Mouse (Mus musculus) liver, embryonic 11.5 days (tissue): ENCODE measurements around the gene Ccdc88b. TPM values are rescaled to one million over a fixed set of nuclear protein-coding genes. Genes with fewer than 3 reads are reported as not detected.

Experiments used
- ATAC-seq: fragments of 200-750 bp; cut with Nextera tagmentation; replicated peaks from 2 replicates; pipeline ENCODE4 v1.8.0; 2017; ENCODE audit warnings: moderate number of reproducible peaks, mild to moderate bottlenecking, moderate TSS enrichment, moderate library complexity; ENCODE audit not compliant: low FRiP score
- DNase-seq: peaks from one replicate; pipeline ENCODE4 v3.0.0-alpha.2; 2017; ENCODE audit warnings: low spot score
- H3K27ac ChIP-seq: fragments of 300-500 bp; sonication (generic); 2 replicates; pipeline ENCODE4 v1.5.1; 2014; ENCODE audit warnings: mild to moderate bottlenecking, low read depth, low read length, control low read depth
- H3K27me3 ChIP-seq: fragments of 300-500 bp; sonication (generic); replicated peaks from 2 replicates; pipeline ENCODE4 v1.6.1; 2014; ENCODE audit warnings: low read length, mixed read lengths; ENCODE audit not compliant: control insufficient read depth, insufficient read depth
- H3K36me3 ChIP-seq: fragments of 300-500 bp; sonication (generic); 2 replicates; pipeline ENCODE4 v1.6.1; 2014; ENCODE audit warnings: mild to moderate bottlenecking, low read length, moderate library complexity, mixed read lengths; ENCODE audit not compliant: control insufficient read depth, insufficient read depth
- H3K4me1 ChIP-seq: fragments of 300-500 bp; sonication (generic); replicated peaks from 2 replicates; pipeline ENCODE4 v1.6.1; 2014; ENCODE audit warnings: low read length, mixed read lengths; ENCODE audit not compliant: control insufficient read depth, insufficient read depth
- H3K4me2 ChIP-seq: fragments of 300-500 bp; sonication (generic); 2 replicates; pipeline ENCODE4 v1.6.1; 2014; ENCODE audit warnings: mild to moderate bottlenecking, control low read depth, moderate library complexity
- H3K4me3 ChIP-seq: fragments of 300-500 bp; sonication (generic); 2 replicates; pipeline ENCODE4 v1.5.1; 2014; ENCODE audit warnings: low read depth, low read length, control low read depth
- H3K9ac ChIP-seq: fragments of 300-500 bp; sonication (generic); 2 replicates; pipeline ENCODE4 v1.6.1; 2014; ENCODE audit warnings: low read depth, low read length, control low read depth
- H3K9me3 ChIP-seq: fragments of 300-500 bp; sonication (generic); 2 replicates; pipeline ENCODE4 v1.6.1; 2016; ENCODE audit warnings: low read length, inconsistent platforms, mixed read lengths; ENCODE audit not compliant: control insufficient read depth
- WGBS: fragments of 180-500 bp; shearing (Covaris S2); extraction: QIAGEN DNeasy Blood & Tissue Kit; methylation state at CpG from one replicate; pipeline ENCODE4 v1.1.7; 2014; 5-methylcytosine and 5-hydroxymethylcytosine counted together
- polyA plus RNA-seq: library from polyadenylated mRNA; unstranded; fragments of >200 nt; fragmentation: Nextera tagmentation; extraction: Ambion mirVana; gene quantifications from 2 replicates; pipeline ENCODE4 v1.2.1, GENCODE M21; 2014

The Ccdc88b gene
- polyA plus RNA-seq, 1 experiment from 2014 or later, result 2.8 TPM

- no peak for DNase-seq
These were observed 35.9 kb upstream of the Ccdc88b start for GRCm38 (mm10) chr19:6893731-6894451.

GRCm38 (mm10) chr19:6892512-6892911, 34.5 kb upstream of the Ccdc88b start:
- 53% methylated on average over 4 of the region's 4 CpGs for WGBS
- ATAC-seq, result no peak
- Histone ChIP-seq H3K9ac (no peak overlapping the region), H3K4me1 (no peaks in the 10 kb centered on the region), H3K27me3 (no peaks in the 10 kb centered on the region), H3K9me3 (no peaks in the 10 kb centered on the region), H3K36me3 (no peaks in the 10 kb centered on the region), H3K4me2 (no peak overlapping the region), H3K27ac (no peak overlapping the region), H3K4me3 (no peak overlapping the region)
- no peak for DNase-seq

More at GRCm38 (mm10) chr19:6893731-6894451, 35.9 kb upstream of the Ccdc88b start:
- Histone ChIP-seq H3K9ac (no peak overlapping the region), H3K4me2 (no peak overlapping the region), H3K4me3 (no peak overlapping the region), H3K9me3 (no peaks in the 10 kb centered on the region), H3K27ac (no peak overlapping the region), H3K4me1 (no peaks in the 10 kb centered on the region), H3K27me3 (no peaks in the 10 kb centered on the region), H3K36me3 (no peaks in the 10 kb centered on the region)
- no peak for ATAC-seq
- 87% methylated on average over 14 of the region's 14 CpGs for WGBS

GRCm38 (mm10) chr19:6877965-6878364, 20.0 kb upstream of the Ccdc88b start:
- Histone ChIP-seq H3K9ac (no peak overlapping the region), H3K27me3 (no peaks in the 10 kb centered on the region), H3K4me3 (no peak overlapping the region), H3K9me3 (no peaks in the 10 kb centered on the region), H3K4me2 (no peak overlapping the region), H3K27ac (no peak overlapping the region), H3K36me3 (no peaks in the 10 kb centered on the region), H3K4me1 (no peaks in the 10 kb centered on the region)
- ATAC-seq (no peak), DNase-seq (no peak)
- WGBS, result 77% methylated on average over 4 of the region's 4 CpGs

GRCm38 (mm10) chr19:6876799-6877198, 18.8 kb upstream of the Ccdc88b start:
- no peak overlapping the region for H3K27ac ChIP-seq
- H3K27me3 ChIP-seq, result no peaks in the 10 kb centered on the region
- H3K4me3 ChIP-seq, result no peak overlapping the region
- ATAC-seq (no peak), DNase-seq (no peak)
- H3K9ac ChIP-seq, result no peak overlapping the region
- H3K4me2 ChIP-seq, result no peak overlapping the region
- H3K36me3 ChIP-seq, result no peaks in the 10 kb centered on the region
- H3K4me1 ChIP-seq, result no peaks in the 10 kb centered on the region
- no peaks in the 10 kb centered on the region for H3K9me3 ChIP-seq

GRCm38 (mm10) chr19:6875834-6876233, 17.8 kb upstream of the Ccdc88b start:
- Histone ChIP-seq H3K27me3 (no peaks in the 10 kb centered on the region), H3K4me1 (no peaks in the 10 kb centered on the region), H3K9me3 (no peaks in the 10 kb centered on the region), H3K4me2 (no peak overlapping the region), H3K27ac (no peak overlapping the region), H3K36me3 (no peaks in the 10 kb centered on the region), H3K4me3 (no peak overlapping the region), H3K9ac (no peak overlapping the region)
- DNase-seq, result no peak
- WGBS, result 74% methylated on average over 6 of the region's 6 CpGs
- ATAC-seq, result no peak

GRCm38 (mm10) chr19:6874257-6874656, 16.2 kb upstream of the Ccdc88b start:
- H3K9ac ChIP-seq, result no peak overlapping the region
- H3K4me3 ChIP-seq, result no peak overlapping the region
- H3K27me3 ChIP-seq, result no peaks in the 10 kb centered on the region
- no peaks in the 10 kb centered on the region for H3K36me3 ChIP-seq
- no peak for DNase-seq
- no peak overlapping the region for H3K27ac ChIP-seq
- no peak overlapping the region for H3K4me2 ChIP-seq
- H3K9me3 ChIP-seq, result no peaks in the 10 kb centered on the region
- 47% methylated on average over 1 of the region's 1 CpGs for WGBS
- ATAC-seq, result no peak
- H3K4me1 ChIP-seq, result no peaks in the 10 kb centered on the region

GRCm38 (mm10) chr19:6872701-6873100, 14.7 kb upstream of the Ccdc88b start:
- Histone ChIP-seq H3K4me1 (no peaks in the 10 kb centered on the region), H3K27ac (no peak overlapping the region)
- ATAC-seq, result no peak

GRCm38 (mm10) chr19:6871574-6872271, 13.7 kb upstream of the Ccdc88b start:
- no peak overlapping the region for H3K9ac ChIP-seq
- ATAC-seq (peak; percentile 60), DNase-seq (peak; percentile 36)
- WGBS, result 57% methylated on average over 5 of the region's 5 CpGs
- no peaks in the 10 kb centered on the region for H3K4me1 ChIP-seq
- H3K4me2 ChIP-seq, result peak overlapping the region; percentile 23; the same call in 1 of the 2 replicates
- H3K27ac ChIP-seq, result no peak overlapping the region
- H3K4me3 ChIP-seq, result no peak overlapping the region
- no peaks in the 10 kb centered on the region for H3K36me3 ChIP-seq
- no peaks in the 10 kb centered on the region for H3K27me3 ChIP-seq
- H3K9me3 ChIP-seq, result no peaks in the 10 kb centered on the region

More at GRCm38 (mm10) chr19:6872701-6873100, 14.7 kb upstream of the Ccdc88b start:
- 63% methylated on average over 3 of the region's 3 CpGs for WGBS
- no peak overlapping the region for H3K4me2 ChIP-seq
- H3K9me3 ChIP-seq, result no peaks in the 10 kb centered on the region
- no peaks in the 10 kb centered on the region for H3K27me3 ChIP-seq
- no peak for DNase-seq
- no peaks in the 10 kb centered on the region for H3K36me3 ChIP-seq
- no peak overlapping the region for H3K9ac ChIP-seq
- no peak overlapping the region for H3K4me3 ChIP-seq

GRCm38 (mm10) chr19:6869355-6869754, 11.3 kb upstream of the Ccdc88b start:
- 6% methylated on average over 5 of the region's 5 CpGs for WGBS

More at GRCm38 (mm10) chr19:6869355-6869754, 11.3 kb upstream of the Ccdc88b start:
- peak; percentile 75 for ATAC-seq
- H3K36me3 ChIP-seq, result no peaks in the 10 kb centered on the region
- H3K27me3 ChIP-seq, result no peaks in the 10 kb centered on the region
- H3K9ac ChIP-seq, result peak overlapping the region; percentile 63
- DNase-seq, result peak; percentile 55
- H3K9me3 ChIP-seq, result no peaks in the 10 kb centered on the region
- H3K4me3 ChIP-seq, result peak overlapping the region; percentile 37
- H3K4me1 ChIP-seq, result no peaks in the 10 kb centered on the region
- peak overlapping the region; percentile 74 for H3K4me2 ChIP-seq
- H3K27ac ChIP-seq, result peak overlapping the region; percentile 62; the same call in 1 of the 2 replicates
